Mouse (Mus musculus) cerebellum, adult 9-10 months (tissue): ENCODE results near the gene Fam57b.

Source experiments
- DNase-seq: peaks from one replicate; pipeline ENCODE4 v3.0.0; 2022

The Fam57b gene

GRCm38 (mm10) chr7:126799468-126800268 lies 2.2 kb downstream of the Fam57b start:
- DNase-seq: peak; percentile 84

DNA sequence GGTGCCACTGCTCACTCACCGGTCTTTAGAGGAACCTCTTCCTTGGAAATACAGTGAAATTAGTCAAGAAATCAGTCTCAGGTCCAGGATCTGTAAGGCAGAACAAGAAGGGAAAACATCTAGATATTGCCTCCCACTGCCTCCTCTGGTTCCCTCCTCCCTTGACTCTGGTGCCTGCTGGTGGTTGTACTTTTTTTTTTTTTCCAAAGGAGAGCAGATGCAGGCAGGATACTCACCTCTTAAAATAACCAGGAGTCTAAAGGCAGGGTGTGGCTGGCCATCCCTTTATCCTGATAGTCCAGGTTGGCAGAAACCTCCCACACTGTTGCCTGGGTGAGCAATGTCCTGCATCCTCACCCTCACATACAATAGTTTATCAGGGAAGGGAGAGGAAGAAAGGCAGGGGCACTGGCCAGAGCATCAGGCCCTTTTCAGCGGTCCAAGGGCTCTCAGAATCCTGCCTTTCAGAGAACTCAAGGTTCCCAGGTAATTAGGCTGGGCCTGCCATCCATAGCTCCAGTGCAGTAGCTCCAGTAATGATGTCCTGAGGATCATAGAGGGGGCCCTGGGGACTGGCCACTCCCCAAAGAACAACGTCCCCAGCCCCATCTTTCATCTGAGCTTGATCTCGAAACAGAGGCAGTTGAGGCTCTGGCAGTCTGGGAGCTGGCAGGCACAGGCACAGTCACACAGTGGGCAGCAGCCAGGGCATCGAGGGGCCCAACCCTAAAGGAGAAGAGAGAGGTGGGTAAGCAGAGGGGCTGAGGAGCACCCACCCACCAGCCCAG lies 3.0 kb downstream of the Fam57b start:
- DNase-seq: peak; percentile 66

DNA sequence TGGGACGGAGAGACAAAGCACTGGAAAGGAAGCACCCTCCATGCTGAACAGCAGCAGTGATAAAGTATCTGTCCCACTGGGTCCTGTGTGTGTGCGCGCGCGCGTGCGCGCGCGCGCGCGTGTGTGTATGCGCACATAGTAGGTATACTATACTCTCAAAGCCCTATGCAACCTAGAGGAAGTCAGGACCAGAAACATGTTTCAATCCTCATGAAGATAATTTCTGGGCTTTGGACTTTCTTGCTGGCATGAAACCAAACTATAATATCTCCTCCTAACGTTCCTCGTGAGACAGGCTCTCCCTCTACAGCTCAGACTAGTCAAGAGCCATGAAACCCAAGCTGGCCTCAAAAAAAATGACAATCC lies 3.6 kb downstream of the Fam57b start:
- DNase-seq: no peak

- no peak for DNase-seq
These were observed 4.8 kb downstream of the Fam57b start for GRCm38 (mm10) chr7:126802134-126802889.

DNA sequence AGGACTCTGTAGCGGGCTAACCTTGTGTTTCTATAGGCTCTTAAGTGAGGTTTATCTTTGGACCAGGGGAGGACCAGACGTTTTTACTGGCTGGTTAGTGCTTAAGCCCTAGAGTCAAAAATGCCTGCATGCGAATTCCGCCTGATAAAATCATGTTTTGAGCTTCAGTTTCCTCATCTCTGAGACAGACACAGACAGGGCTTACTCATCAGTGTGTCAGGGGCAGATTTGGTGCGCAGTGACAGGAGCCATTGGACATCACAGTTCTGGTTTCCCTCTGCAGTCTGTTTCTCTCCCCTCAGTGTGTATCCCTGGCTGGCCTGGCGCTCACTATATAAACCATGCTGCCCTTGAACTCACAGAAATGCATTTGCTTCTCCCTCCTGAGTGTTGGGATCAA lies 5.7 kb downstream of the Fam57b start:
- DNase-seq: no peak

GRCm38 (mm10) chr7:126803751-126804150 lies 6.3 kb downstream of the Fam57b start:
- no peak for DNase-seq

DNA sequence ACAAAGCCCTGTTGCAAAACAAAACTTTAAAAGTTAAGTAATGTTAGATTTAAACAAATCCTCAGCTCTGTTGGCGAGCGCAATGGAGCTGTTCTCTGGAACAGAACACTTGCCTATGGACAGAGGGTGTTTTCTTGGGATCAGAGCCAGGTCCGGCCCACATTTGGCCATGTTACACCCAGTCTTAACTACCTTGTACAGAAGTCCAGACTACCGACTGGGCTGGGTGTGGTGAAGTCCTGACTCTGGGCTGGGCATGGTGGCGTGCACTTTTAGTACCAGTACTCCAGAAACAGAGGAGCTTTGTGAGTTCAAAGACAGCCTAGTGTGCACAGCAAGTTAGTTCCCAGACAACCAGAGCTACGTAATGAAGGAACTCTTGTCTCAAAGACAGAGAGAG lies 9.5 kb downstream of the Fam57b start:
- DNase-seq: no peak

GRCm38 (mm10) chr7:126807405-126807804 lies 9.9 kb downstream of the Fam57b start:
- DNase-seq: no peak

GRCm38 (mm10) chr7:126808703-126809455 lies 11.4 kb downstream of the Fam57b start:
- DNase-seq: peak; percentile 90

DNA sequence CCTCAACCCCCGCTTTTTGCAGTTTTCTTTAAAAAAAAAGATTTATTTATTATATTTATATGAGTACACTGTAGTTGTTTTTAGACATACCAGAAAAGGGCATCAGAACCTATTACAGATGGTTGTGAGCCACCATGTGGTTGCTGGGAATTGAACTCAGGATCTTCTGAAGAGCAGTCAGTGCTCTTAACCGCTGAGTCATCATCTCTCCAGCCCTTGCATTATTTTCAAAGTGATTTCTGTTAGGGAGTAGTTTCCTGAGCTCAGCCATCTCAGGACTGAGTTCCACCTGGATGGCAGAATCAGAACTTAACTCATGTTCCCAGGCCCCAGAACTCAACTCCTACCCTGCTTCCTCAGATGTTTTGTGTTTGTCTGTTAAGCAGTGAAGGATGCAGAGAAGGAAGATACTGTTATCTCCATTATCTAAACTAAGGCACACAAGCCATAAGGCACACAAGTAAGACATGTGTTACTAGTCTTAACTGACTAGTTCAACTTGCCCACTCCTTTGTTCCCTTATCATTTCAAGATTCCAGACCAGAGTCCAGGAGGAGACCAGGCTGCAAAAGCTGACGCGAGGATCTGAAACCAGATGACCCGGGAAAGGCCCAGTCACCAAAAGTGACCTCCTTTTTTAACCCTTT lies 12.4 kb downstream of the Fam57b start:
- no peak for DNase-seq

DNA sequence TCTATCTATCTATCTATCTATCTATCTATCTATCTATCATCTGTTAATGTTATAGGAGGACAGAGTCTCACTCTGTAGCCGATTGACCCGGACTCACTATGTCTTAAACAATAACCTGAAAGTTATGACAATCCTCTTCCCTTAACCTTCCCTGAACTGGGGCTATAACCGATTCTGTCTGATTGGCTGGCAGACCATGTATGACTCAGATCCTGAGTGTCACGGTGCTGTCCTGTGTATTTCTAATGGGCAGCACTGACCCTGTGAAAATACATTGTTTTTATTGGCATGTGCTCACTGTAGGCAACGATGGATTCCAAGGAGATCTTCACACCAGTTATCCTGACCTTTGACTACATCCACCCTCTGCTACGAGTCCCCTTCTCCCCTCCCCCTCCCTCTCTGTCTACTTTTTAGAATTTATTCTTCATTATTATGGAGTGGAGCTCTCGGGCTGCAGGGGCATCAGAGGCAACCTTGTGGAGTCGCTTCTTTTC lies 18.3 kb downstream of the Fam57b start:
- no peak for DNase-seq

- DNase-seq: no peak
These were observed 19.0 kb downstream of the Fam57b start for GRCm38 (mm10) chr7:126816494-126816893.

DNA sequence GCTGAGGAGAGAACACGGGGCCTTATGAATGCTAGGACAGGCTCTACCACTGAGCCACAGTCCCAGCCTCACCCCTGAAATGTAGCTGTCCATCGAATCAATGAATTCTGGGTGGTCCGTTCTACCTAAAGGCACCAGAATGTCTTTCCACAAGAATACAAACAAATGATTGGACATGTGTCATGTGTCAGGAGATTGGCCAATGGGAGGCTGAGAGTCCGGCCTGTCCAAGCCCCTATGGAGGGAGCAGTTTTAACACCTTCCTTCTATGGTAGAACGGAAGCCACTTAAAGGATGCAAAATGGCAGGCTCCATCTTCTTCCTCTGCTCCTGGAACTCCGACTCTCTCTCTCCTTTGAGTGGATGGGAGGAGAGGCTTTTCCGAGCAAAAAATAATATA lies 20.1 kb downstream of the Fam57b start:
- DNase-seq: no peak

GRCm38 (mm10) chr7:126818818-126819217 lies 21.4 kb downstream of the Fam57b start:
- DNase-seq: no peak

DNA sequence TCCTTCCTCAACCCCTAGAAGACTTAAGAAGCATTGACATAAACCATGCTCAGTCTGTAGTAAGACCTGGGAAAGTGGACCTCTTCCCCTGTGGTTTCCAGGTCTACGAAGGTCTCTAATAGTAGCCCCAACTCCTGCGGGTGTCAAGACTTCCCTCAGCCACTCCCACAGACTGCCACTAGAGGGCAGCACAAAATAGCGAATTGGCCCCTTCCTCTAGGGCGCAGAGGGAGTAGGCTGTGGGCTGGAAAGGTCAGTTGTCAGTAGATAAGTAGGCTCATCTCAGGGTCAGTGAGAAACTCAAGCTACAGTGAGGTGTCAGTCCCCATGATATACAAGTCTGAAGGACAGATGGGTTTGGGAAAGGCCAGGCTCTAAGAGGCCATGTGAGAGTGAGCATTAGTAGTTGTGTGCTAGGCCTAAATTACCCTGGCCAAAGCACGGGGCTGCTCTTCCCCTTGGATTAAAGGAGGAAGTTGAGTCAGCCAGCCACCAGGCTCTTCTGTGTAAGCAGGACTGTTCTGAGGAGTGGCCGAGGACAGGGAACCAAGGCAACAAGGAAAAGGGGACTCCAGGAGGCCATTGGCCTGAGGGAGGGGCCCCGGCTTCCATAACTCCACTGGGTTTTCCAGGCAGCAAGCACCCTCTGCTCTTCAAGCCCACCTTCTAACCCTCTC lies 24.5 kb downstream of the Fam57b start:
- peak; percentile 94 for DNase-seq

- peak; percentile 67 for DNase-seq
These were observed 25.3 kb downstream of the Fam57b start for GRCm38 (mm10) chr7:126822741-126823140.

GRCm38 (mm10) chr7:126823202-126823711 lies 25.8 kb downstream of the Fam57b start:
- DNase-seq: peak; percentile 67

GRCm38 (mm10) chr7:126823940-126824339 lies 26.5 kb downstream of the Fam57b start:
- peak; percentile 63 for DNase-seq

DNA sequence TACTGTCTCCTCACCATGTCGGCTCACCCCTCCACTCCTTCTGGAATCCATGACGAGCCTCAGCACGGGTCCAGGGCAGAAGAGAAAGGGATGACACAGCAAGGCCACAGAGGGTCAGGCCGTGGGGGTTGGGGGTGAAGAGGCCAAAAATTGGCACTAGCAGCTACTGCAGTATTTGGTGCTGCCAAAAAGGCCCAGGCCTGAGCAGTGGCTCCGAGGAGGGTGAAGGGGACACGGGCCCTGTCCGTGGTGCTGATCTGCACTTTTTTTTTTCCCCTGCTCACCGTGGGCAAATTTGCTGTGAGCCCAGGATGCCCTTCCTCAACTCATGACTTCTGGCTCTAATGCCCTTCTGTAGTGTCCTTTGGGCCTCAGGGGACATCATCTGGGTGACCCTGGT lies 27.9 kb downstream of the Fam57b start:
- DNase-seq: no peak

- DNase-seq: no peak
These were observed 28.5 kb downstream of the Fam57b start for GRCm38 (mm10) chr7:126825952-126826351.

GRCm38 (mm10) chr7:126831539-126831938 lies 34.1 kb downstream of the Fam57b start, which contains the start of gene 4930451I11Rik:
Gene 4930451I11Rik (minus strand): TSS chr7:126831639.
- DNase-seq: no peak
